Mouse (Mus musculus) layer of hippocampus, adult 2 months (tissue): ENCODE measurements at regions not wholly inside any gene's neighbourhood (a gene's known extent, or its start where the extent isn't known, plus 50 kb on each side); places are given as distances from the start of the nearest gene placed in this dataset.

Source experiments
- DNase-seq, 2 experiments: peaks; one replicate each; pipeline ENCODE4 v3.0.0; 2022; ENCODE audit warnings: low spot score in 2 of 2
- H3K27ac ChIP-seq: fragments of 200-600 bp; 2 replicates; pipeline ENCODE4 v1.8.1; 2022
- H3K4me3 ChIP-seq: fragments of 200-600 bp; 2 replicates; pipeline ENCODE4 v1.8.1; 2022; ENCODE audit warnings: mild to moderate bottlenecking
- CTCF ChIP-seq: fragments of 200-600 bp; conservative IDR thresholded peaks from 2 replicates; pipeline ENCODE4 v1.8.1; 2022; ENCODE audit warnings: antibody characterized with exemption, mild to moderate bottlenecking, moderate library complexity

DNA sequence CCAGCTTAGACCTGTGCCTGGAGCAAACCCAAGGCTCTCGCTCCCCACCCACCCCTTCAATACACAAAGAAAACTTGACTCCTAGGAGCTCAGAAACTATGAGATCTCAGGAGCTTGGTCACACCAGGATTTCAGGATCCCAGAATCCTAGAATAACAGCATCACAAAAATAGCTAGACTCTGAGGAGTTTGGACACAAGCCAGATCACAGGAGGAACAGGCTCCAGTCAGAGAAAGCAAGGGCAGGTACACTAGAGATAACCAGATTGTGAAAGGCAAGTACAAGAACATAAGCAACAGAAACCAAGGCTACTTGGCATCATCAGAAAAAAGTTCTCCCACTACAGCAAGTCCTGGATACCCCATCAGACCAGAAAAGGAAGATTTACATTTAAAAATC is 221.5 kb downstream of the Epha7 start:
- H3K27ac ChIP-seq, result no peak overlapping the region
- TF ChIP-seq CTCF, result no peak
- DNase-seq, result no peak
- H3K4me3 ChIP-seq, result no peak overlapping the region

DNA sequence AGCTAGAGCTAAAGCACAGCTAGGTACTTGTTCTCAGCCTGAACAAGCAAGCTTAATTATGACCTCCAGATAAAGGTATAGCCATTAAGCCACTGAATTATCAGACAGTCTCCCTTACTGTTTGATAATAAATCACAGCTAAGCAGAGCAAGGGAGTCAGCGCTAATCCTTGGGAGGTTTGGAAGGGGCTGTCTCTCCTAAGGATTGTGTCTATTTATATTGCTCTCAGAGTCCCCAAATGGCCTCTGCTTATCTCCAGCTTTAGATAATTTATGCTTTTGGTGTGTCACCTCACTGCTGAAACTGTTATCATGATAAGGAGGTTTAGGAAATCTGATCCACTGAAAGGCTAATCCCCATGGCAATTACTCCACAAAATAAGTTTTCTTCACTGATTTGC is 227.1 kb downstream of the Epha7 start:
- no peak overlapping the region for H3K4me3 ChIP-seq
- DNase-seq, result no peak
- TF ChIP-seq CTCF, result no peak
- H3K27ac ChIP-seq, result no peak overlapping the region

GRCm38 (mm10) chr4:29068678-29069621 is 256.0 kb downstream of the Epha7 start:
- no peak overlapping the region for H3K4me3 ChIP-seq
- no peak overlapping the region for H3K27ac ChIP-seq
- no peak for DNase-seq
- no peak for TF ChIP-seq CTCF

DNA sequence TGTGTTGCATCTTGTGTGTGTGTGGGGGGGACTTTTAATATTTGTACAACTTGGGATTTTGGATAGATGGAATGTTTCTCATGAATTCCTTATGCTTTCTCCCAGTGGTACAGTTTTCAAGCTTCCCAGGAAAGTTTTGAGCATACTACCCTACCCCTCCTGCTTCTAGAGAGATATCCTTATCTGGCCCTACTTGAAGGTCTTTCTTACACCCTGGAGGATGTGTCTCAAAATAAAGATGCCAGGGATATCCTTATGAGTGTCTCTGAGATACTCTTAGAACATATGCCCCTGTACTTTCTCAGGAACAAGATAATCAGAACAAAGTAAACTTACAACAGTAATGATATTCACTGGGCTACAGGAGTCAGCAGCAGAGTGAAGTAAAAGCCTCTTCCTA is 261.3 kb downstream of the Epha7 start:
- TF ChIP-seq CTCF, result no peak
- H3K27ac ChIP-seq, result no peak overlapping the region
- no peak overlapping the region for H3K4me3 ChIP-seq
- no peak for DNase-seq

- no peak for TF ChIP-seq CTCF
- no peak for DNase-seq
- Histone ChIP-seq H3K4me3 (no peak overlapping the region), H3K27ac (no peak overlapping the region)
Measured at GRCm38 (mm10) chr4:29074851-29075250, 261.9 kb downstream of the Epha7 start.

- no peak overlapping the region for H3K27ac ChIP-seq
- no peak overlapping the region for H3K4me3 ChIP-seq
- no peak for TF ChIP-seq CTCF
- no peak for DNase-seq
Measured at GRCm38 (mm10) chr4:29076683-29077082, 263.8 kb downstream of the Epha7 start.

- H3K4me3 ChIP-seq, result no peak overlapping the region
- DNase-seq, result no peak
- TF ChIP-seq CTCF, result no peak
Measured at GRCm38 (mm10) chr4:29078391-29078790, 265.5 kb downstream of the Epha7 start.

DNA sequence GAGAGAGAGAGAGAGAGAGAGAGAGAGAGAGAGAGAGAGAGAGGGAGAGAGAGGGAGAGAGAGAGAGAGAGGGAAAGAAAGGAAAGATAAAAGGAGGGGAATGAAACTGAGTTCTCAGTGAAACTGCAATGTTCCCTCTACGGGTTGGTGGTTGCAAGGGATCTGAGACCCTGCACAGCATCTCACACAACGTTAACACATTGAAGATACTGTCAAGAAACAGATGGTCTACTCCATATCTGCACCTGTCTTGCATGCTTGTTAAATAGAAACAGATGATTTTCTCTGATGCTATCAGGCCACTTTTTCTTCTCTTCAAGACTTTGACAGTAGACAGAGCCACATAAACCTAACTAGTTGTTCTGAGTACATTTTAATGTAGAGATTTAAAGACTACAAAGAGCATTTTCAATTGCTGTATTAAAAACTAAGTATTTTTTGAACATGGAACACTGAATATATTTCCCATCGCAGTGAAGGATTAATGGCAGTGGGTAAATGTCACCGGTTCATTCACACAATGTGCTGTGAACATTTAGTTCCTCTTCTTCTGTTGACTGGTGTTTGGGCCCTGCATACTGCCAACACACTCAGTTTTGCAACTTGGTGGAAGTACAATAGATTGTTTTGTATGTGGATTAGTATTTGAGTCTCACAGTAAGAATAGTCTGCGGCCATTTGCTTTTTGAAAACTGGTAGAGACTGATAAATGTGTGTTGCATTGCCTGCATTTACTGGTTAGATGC is 270.8 kb downstream of the Epha7 start:
- Histone ChIP-seq H3K4me3 (no peak overlapping the region), H3K27ac (no peak overlapping the region)
- DNase-seq, result no peak
- no peak for TF ChIP-seq CTCF

More at GRCm38 (mm10) chr4:29078391-29078790, 265.5 kb downstream of the Epha7 start:
- no peak overlapping the region for H3K27ac ChIP-seq

DNA sequence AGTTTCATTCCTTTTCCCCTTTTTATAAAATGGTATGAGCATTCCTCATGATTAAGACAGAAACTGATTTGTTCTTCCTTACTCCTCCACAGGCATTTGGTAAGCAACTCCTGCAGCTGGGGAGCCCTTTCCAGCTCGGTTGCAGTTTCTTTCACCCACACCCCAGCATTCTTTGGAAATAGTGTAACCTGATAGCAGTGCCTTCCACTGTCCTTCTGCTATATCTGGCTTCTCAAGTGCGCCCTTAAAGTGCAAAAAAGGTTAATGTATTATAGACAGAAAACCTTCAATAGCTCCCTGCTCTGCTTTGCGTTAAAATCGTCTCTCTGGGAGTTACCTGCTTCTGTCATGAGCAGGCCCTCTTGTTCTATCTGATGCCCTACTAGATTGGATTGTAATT is 278.0 kb downstream of the Epha7 start:
- DNase-seq, result no peak
- Histone ChIP-seq H3K4me3 (no peak overlapping the region), H3K27ac (no peak overlapping the region)
- no peak for TF ChIP-seq CTCF

GRCm38 (mm10) chr4:29091495-29092211 is 278.7 kb downstream of the Epha7 start:
- no peak for DNase-seq
- no peak for TF ChIP-seq CTCF
- Histone ChIP-seq H3K4me3 (no peak overlapping the region), H3K27ac (no peak overlapping the region)

DNA sequence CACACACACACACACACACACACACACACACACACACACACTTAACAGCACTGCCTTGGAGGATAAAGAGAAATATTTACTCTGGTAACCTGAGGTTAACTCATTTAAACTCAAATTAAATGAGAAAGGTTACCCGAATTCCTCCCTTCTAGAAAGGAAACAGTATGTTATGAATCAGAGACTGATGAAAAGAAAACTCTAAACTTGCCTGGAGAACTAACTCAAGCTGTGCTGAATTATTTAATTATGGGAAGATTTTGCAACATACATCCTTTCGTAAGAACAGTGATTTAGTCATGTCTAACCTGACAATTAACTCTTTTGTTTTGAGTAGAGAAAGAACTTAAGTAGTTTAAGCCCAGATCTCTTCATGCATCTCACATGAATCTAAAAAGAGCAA is 289.4 kb downstream of the Epha7 start:
- no peak for TF ChIP-seq CTCF
- no peak for DNase-seq
- Histone ChIP-seq H3K4me3 (no peak overlapping the region), H3K27ac (no peak overlapping the region)

DNA sequence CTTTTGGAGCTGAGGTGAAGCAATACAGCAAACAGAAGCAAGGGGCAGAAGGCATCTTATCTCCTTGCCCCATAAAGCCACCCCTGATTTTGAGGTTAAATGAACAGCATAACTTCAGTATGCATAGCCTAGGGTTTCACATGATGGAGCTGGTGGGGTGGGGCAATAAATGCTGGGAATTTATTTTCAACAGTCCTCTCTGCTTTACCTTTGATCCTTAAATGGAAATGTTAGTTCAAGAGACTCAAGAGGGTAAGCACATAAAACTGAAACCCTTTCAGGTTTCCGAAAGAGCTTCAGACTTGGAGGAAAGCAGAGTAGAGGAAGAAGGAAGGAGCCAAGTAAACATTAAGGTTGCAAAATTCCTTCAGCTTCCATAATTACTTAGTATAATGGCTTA is 290.5 kb downstream of the Epha7 start:
- H3K4me3 ChIP-seq, result no peak overlapping the region
- no peak for DNase-seq
- no peak overlapping the region for H3K27ac ChIP-seq
- no peak for TF ChIP-seq CTCF

GRCm38 (mm10) chr4:29112552-29112951 is 299.6 kb downstream of the Epha7 start:
- no peak overlapping the region for H3K27ac ChIP-seq
- no peak for DNase-seq
- no peak overlapping the region for H3K4me3 ChIP-seq
- TF ChIP-seq CTCF, result no peak
